Mouse (Mus musculus) ES-Bruce4 (cell line): Measurements from ENCODE around the gene Gm525.

Experiments
- CTCF ChIP-seq: IDR thresholded peaks from one replicate; pipeline ENCODE4 v1.8.1; 2011; ENCODE audit warnings: low read depth, low read length
- EP300 ChIP-seq: IDR thresholded peaks from 2 replicates; pipeline ENCODE4 v1.6.1; 2011; ENCODE audit warnings: low read depth, low read length; ENCODE audit not compliant: insufficient read depth
- POLR2A ChIP-seq: IDR thresholded peaks from one replicate; pipeline ENCODE4 v1.8.1; 2011; ENCODE audit warnings: low read length; ENCODE audit not compliant: insufficient read depth

DNA sequence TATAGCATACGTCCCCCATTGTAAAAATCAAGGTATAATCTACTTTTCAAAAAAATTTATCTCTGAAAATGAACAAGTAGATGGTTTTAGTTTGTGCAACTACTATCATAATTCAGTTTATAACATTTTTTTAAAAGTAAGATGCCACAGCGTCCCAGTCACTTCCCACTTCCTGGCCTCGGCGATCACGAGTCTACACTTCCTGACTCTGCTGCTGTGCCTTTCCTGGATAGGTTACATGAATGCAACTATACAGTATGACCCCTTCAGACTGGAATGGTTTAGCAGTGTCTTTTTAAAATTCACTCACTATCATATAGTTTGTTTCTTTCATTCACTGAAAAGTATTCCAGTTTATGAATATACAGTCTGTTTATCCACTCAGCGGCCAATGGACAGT lies 21.9 kb upstream of the Gm525 start:
- TF ChIP-seq CTCF (no peak), POLR2A (no peak), EP300 (no peak)
